Mouse (Mus musculus): ENCODE results near the gene Zfp704. TPM values are rescaled to one million over a fixed set of nuclear protein-coding genes. Genes with fewer than 3 reads are reported as not detected.
"Not testable (repeated sequence)": the region's sequence is repeated elsewhere in the genome, so short reads cannot be mapped to it uniquely, and the experiment has no call there.

Gene Zfp704
- polyA plus RNA-seq, 1 experiment = 15.1 TPM

DNA sequence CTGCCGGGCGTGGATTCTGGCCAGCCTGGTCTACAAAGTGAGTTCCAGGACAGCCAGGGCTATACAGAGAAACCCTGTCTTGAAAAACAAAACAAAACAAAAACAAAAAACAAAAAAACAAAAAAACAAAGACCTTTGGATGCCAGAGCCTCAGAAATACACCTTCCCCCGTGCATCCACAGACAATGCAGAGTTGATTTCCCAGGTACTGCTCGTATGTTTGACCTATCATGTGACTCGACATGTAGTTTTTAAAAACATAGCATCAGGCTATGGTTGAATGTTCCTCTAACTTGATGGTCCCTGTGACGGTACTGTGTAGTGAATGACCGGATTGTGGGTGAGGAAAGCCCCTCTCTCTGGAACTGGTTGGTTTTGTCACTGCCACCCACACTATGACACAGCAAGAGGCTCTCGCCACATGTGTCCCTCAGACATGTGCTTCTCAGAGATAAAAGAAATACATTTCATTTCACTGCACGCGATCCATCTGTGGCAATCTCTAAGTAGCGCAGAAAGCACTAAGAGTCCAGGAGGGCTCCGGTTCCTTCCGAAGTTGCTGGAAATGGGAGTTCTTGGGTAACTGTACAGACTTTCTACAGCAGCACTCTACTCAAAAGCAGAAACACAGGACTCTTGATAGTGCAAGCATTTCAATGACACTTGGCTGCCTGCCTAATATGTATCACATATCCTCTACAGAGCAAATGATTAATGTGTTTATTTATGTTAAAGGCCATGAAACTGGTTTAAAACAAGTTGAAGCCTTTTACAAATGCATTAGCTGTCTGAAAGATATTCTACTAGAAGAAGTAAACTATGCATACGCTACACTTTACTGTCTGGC lies 28.7 kb downstream of the Zfp704 start:
- TF ChIP-seq POLR2A (IDR thresholded peaks at IDR 0.05; ENCODE audit: extremely low read depth, insufficient read depth, low read length) (no peak), CTCF (IDR thresholded peaks at IDR 0.05; ENCODE audit: extremely low read depth, insufficient read depth, low read length) (no peak)
- Histone ChIP-seq H3K27ac (ENCODE audit: insufficient read depth, low read length) (no peak overlapping the region), H3K4me1 (ENCODE audit: control insufficient read depth, insufficient read depth, low read length) (no peaks in the 10 kb centered on the region), H3K4me3 (ENCODE audit: insufficient read depth, low read length) (no peak overlapping the region)

DNA sequence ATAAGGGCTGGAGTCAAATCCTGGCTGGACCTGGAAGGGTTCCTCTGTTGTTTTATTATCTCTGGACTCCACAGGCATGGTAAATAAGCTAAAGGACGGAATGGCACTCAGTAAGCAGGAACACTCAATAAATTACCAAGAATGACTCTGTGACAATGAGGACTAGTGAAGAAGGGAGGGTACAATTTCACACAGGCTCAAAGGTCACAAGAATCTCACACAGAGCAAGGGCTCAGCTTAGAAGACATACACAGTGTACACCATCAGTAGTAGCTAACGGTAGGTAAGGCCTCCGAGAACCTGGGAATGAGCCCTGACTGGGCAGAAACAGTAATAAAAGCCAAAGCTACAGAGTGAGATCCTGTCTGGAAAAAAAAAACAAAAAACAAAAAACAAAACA lies 29.8 kb downstream of the Zfp704 start:
- Histone ChIP-seq H3K4me1 (ENCODE audit: control insufficient read depth, insufficient read depth, low read length) (no peaks in the 10 kb centered on the region), H3K27ac (ENCODE audit: insufficient read depth, low read length) (no peak overlapping the region)
- no peak for TF ChIP-seq POLR2A (IDR thresholded peaks at IDR 0.05; ENCODE audit: extremely low read depth, insufficient read depth, low read length)
- TF ChIP-seq CTCF (IDR thresholded peaks at IDR 0.05; ENCODE audit: extremely low read depth, insufficient read depth, low read length) = no peak

DNA sequence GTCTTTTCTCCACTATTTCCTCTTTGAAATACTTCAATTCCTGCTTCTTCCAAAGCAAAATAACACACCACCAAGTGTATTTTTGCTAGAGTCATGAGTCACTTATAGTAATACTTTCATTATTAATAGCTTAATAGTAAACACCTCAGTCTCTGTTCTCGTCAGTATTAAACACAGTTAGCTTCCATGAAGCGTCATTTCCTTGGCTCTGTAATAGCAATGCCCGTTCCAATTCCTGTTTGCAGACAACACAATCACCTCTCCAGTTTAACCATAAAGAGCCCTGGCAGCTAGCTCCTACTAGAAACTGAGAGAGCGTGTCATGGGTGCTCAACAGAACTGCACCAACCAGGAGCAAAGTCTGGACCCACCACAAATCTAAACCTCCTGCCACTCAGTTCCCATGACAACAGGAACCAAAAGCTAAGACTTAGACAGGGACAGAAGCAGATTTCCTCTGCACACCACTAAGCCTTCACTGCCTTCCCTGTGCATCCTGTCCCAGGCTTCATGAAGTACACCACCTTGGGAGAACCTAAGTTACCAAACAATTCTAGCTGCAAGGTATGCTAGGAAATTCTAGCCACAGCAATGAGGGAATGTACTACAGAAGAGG lies 30.7 kb downstream of the Zfp704 start:
- Histone ChIP-seq H3K4me1 (ENCODE audit: control insufficient read depth, insufficient read depth, low read length) (peaks cover under 1% of the 10 kb centered on the region; the same call in 1 of the 2 replicates), H3K4me3 (ENCODE audit: insufficient read depth, low read length) (no peak overlapping the region), H3K27ac (ENCODE audit: insufficient read depth, low read length) (no peak overlapping the region)
- TF ChIP-seq POLR2A (IDR thresholded peaks at IDR 0.05; ENCODE audit: extremely low read depth, insufficient read depth, low read length) = no peak
- TF ChIP-seq CTCF (IDR thresholded peaks at IDR 0.05; ENCODE audit: extremely low read depth, insufficient read depth, low read length) = no peak

More for the DNA sequence above, 29.8 kb downstream of the Zfp704 start:
- H3K4me3 ChIP-seq (ENCODE audit: insufficient read depth, low read length) = no peak overlapping the region

DNA sequence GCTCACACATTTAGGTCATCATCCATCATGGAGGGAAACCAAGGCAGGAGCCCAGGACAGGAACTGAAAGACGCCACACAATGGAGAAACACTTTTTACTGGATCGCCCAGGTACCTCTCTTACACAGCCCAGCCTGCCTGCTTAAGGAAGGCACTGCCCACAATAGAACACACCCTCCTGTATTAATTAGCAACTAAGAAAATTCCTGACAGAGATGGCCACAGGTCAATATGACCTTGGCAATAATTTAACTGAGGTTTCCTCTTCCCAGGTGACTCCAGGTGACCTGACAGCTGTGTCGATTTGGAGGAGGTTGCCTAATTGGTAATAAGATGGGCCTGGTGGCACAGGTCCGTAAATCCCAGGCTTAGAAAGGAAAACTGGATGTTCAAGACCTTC lies 33.0 kb downstream of the Zfp704 start:
- Histone ChIP-seq H3K4me3 (ENCODE audit: insufficient read depth, low read length) (no peak overlapping the region), H3K27ac (ENCODE audit: insufficient read depth, low read length) (no peak overlapping the region), H3K4me1 (ENCODE audit: control insufficient read depth, insufficient read depth, low read length) (peaks cover 2% of the 10 kb centered on the region; the same call in 1 of the 2 replicates)
- TF ChIP-seq CTCF (IDR thresholded peaks at IDR 0.05; ENCODE audit: extremely low read depth, insufficient read depth, low read length) (no peak), POLR2A (IDR thresholded peaks at IDR 0.05; ENCODE audit: extremely low read depth, insufficient read depth, low read length) (no peak)

DNA sequence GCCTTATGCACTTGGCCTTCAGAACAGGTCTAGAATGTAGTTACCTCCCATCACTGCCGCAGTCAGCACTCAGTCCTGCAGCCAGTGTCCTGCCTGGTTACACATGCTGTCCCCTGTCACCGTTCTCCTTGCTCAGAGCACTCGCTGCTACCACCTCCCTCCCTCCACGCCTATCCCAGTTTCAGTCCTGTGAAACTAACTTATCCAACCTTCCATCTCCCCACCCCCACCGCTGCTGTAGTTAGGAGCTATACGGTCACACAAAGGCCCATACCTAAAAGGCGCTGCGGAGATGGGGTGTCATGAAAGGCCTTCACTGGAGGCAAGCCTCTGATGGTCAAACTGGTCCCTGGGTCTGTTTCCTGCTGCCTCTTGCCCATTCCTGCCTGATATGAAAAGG lies 35.6 kb downstream of the Zfp704 start:
- Histone ChIP-seq H3K4me3 (ENCODE audit: insufficient read depth, low read length) (no peak overlapping the region), H3K4me1 (ENCODE audit: control insufficient read depth, insufficient read depth, low read length) (peaks cover 2% of the 10 kb centered on the region; the same call in 1 of the 2 replicates), H3K27ac (ENCODE audit: insufficient read depth, low read length) (no peak overlapping the region)
- TF ChIP-seq CTCF (IDR thresholded peaks at IDR 0.05; ENCODE audit: extremely low read depth, insufficient read depth, low read length) (no peak), POLR2A (IDR thresholded peaks at IDR 0.05; ENCODE audit: extremely low read depth, insufficient read depth, low read length) (no peak)

DNA sequence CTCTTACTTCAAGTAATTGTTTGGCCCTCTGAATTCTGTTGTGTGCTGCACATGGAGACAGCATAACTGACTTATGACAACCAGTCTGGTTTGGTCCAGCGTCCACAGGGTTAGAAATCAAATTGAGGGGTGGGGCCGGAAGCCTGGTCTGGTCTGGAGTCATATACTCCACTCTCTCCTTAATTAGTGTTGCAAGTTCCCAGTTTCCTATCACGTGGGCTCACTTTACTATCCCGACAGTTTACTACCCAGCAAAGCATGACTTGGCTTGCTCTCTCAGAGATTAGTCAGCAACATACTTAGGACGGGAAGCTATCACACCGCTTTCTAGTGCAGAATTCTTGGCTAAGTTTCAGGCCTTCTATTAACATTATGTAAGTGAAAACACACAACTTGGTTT lies 36.3 kb downstream of the Zfp704 start:
- no peak for TF ChIP-seq POLR2A (IDR thresholded peaks at IDR 0.05; ENCODE audit: extremely low read depth, insufficient read depth, low read length)
- no peak for TF ChIP-seq CTCF (IDR thresholded peaks at IDR 0.05; ENCODE audit: extremely low read depth, insufficient read depth, low read length)
- Histone ChIP-seq H3K4me3 (ENCODE audit: insufficient read depth, low read length) (no peak overlapping the region), H3K27ac (ENCODE audit: insufficient read depth, low read length) (no peak overlapping the region), H3K4me1 (ENCODE audit: control insufficient read depth, insufficient read depth, low read length) (peaks cover 2% of the 10 kb centered on the region; the same call in 1 of the 2 replicates)

DNA sequence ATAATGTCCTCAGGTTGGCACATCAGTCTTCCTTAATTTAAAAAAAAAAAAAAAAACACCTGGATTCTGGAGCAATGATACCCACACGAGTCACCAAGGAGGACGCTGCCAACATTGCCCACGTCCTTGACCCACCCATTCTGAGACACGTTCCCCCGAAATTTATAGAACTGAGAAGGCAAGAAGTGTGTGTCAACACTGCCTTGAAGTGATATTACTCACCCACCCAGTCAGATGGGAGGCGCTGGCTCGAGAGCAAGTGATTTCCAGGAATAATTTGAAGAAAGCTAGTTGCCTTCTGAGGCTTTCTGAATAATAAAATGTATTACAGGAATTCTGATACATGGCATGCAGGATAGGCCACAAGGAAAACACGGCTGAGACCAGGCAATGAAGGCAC lies 37.6 kb downstream of the Zfp704 start:
- Histone ChIP-seq H3K4me3 (ENCODE audit: insufficient read depth, low read length) (no peak overlapping the region), H3K27ac (ENCODE audit: insufficient read depth, low read length) (no peak overlapping the region), H3K4me1 (ENCODE audit: control insufficient read depth, insufficient read depth, low read length) (peaks cover 4% of the 10 kb centered on the region; the same call in 1 of the 2 replicates)
- TF ChIP-seq CTCF (IDR thresholded peaks at IDR 0.05; ENCODE audit: extremely low read depth, insufficient read depth, low read length) (no peak), POLR2A (IDR thresholded peaks at IDR 0.05; ENCODE audit: extremely low read depth, insufficient read depth, low read length) (no peak)

DNA sequence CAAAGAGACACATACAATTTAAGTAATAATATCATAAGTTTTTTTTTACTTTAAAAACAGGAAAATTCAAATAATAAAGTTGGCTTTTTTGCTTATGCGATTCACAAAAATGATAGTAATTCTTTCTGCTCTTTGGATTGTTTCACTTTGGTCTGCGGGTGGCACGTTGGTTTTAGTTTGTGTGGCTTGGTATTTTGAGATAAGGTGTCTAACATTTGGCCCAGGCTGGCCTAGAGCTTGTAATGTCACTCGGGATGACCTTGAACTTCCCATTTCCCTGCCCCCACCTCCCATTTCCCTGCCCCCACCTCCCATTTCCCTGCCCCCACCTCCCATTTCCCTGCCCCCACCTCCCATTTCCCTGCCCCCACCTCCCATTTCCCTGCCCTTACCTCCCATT lies 39.1 kb downstream of the Zfp704 start:
- Histone ChIP-seq H3K4me1 (ENCODE audit: control insufficient read depth, insufficient read depth, low read length) (peaks cover 4% of the 10 kb centered on the region; the same call in 1 of the 2 replicates), H3K4me3 (ENCODE audit: insufficient read depth, low read length) (no peak overlapping the region), H3K27ac (ENCODE audit: insufficient read depth, low read length) (no peak overlapping the region)
- TF ChIP-seq CTCF (IDR thresholded peaks at IDR 0.05; ENCODE audit: extremely low read depth, insufficient read depth, low read length) = no peak
- TF ChIP-seq POLR2A (IDR thresholded peaks at IDR 0.05; ENCODE audit: extremely low read depth, insufficient read depth, low read length) = no peak

DNA sequence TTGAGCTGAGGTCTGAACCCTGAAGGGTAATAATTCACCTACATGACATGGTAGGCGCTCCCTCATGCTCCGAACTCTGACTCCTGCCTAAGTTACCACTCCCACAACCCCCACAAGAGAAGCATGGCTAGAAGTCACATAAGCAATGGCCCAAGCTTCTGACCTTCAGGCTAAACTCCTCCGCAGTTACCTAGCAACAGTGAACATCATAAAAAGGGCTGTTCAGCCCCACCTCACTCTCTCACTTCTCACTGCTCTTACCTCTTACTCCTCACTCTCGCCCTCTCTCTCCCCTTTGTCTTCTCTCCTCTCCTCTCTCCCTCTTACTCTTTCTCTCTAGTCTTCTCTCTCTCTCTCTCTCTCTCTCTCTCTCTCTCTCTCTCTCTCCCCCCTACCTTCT lies 40.2 kb downstream of the Zfp704 start:
- not testable (repeated sequence) for H3K27ac ChIP-seq (ENCODE audit: insufficient read depth, low read length); H3K4me1 ChIP-seq (ENCODE audit: control insufficient read depth, insufficient read depth, low read length); H3K4me3 ChIP-seq (ENCODE audit: insufficient read depth, low read length)

All from cortical plate, adult 2 months (tissue).